Mouse (Mus musculus): ENCODE data around the gene Ppp2r3c. TPM values are rescaled to one million over a fixed set of nuclear protein-coding genes. Genes with fewer than 3 reads are reported as not detected.
"Not testable (repeated sequence)": the region's sequence is repeated elsewhere in the genome, so short reads cannot be mapped to it uniquely, and the experiment has no call there.

Gene Ppp2r3c
- polyA plus RNA-seq, 1 experiment, result 20.4 TPM

- TF ChIP-seq CTCF (IDR thresholded peaks at IDR 0.05; ENCODE audit: borderline replicate concordance, extremely low read depth, insufficient read depth, insufficient read length) (no peak), POLR2A (IDR thresholded peaks at IDR 0.05; ENCODE audit: borderline replicate concordance, extremely low read depth, insufficient read depth, insufficient read length, poor library complexity, severe bottlenecking) (no peak)
- no peak for DNase-seq (ENCODE audit: low read depth)
Observed at GRCm38 (mm10) chr12:55311841-55312240, 9.0 kb upstream of the Ppp2r3c start.

- TF ChIP-seq CTCF (IDR thresholded peaks at IDR 0.05; ENCODE audit: borderline replicate concordance, extremely low read depth, insufficient read depth, insufficient read length) (no peak), POLR2A (IDR thresholded peaks at IDR 0.05; ENCODE audit: borderline replicate concordance, extremely low read depth, insufficient read depth, insufficient read length, poor library complexity, severe bottlenecking) (no peak)
- DNase-seq (ENCODE audit: low read depth), result no peak
Observed at GRCm38 (mm10) chr12:55309501-55309900, 6.7 kb upstream of the Ppp2r3c start.

- no peak for TF ChIP-seq CTCF (IDR thresholded peaks at IDR 0.05; ENCODE audit: borderline replicate concordance, extremely low read depth, insufficient read depth, insufficient read length)
- no peak for TF ChIP-seq POLR2A (IDR thresholded peaks at IDR 0.05; ENCODE audit: borderline replicate concordance, extremely low read depth, insufficient read depth, insufficient read length, poor library complexity, severe bottlenecking)
- DNase-seq (ENCODE audit: low read depth), result no peak
Observed at GRCm38 (mm10) chr12:55308731-55309130, 5.9 kb upstream of the Ppp2r3c start.

- DNase-seq (ENCODE audit: low read depth), result peak; percentile 59
- TF ChIP-seq POLR2A (IDR thresholded peaks at IDR 0.05; ENCODE audit: borderline replicate concordance, extremely low read depth, insufficient read depth, insufficient read length, poor library complexity, severe bottlenecking) (no peak), CTCF (IDR thresholded peaks at IDR 0.05; ENCODE audit: borderline replicate concordance, extremely low read depth, insufficient read depth, insufficient read length) (no peak)
Observed at GRCm38 (mm10) chr12:55307566-55307965, 4.8 kb upstream of the Ppp2r3c start.

GRCm38 (mm10) chr12:55306371-55306770 is 3.6 kb upstream of the Ppp2r3c start:
- DNase-seq (ENCODE audit: low read depth), result no peak
- TF ChIP-seq CTCF (IDR thresholded peaks at IDR 0.05; ENCODE audit: borderline replicate concordance, extremely low read depth, insufficient read depth, insufficient read length), result no peak
- no peak for TF ChIP-seq POLR2A (IDR thresholded peaks at IDR 0.05; ENCODE audit: borderline replicate concordance, extremely low read depth, insufficient read depth, insufficient read length, poor library complexity, severe bottlenecking)

GRCm38 (mm10) chr12:55301472-55302300 is 1.1 kb downstream of the Ppp2r3c start:
- TF ChIP-seq POLR2A (IDR thresholded peaks at IDR 0.05; ENCODE audit: borderline replicate concordance, extremely low read depth, insufficient read depth, insufficient read length, poor library complexity, severe bottlenecking) (no peak), CTCF (IDR thresholded peaks at IDR 0.05; ENCODE audit: borderline replicate concordance, extremely low read depth, insufficient read depth, insufficient read length) (no peak)
- DNase-seq (ENCODE audit: low read depth), result peak; percentile 44

- TF ChIP-seq CTCF (IDR thresholded peaks at IDR 0.05; ENCODE audit: borderline replicate concordance, extremely low read depth, insufficient read depth, insufficient read length) (no peak), POLR2A (IDR thresholded peaks at IDR 0.05; ENCODE audit: borderline replicate concordance, extremely low read depth, insufficient read depth, insufficient read length, poor library complexity, severe bottlenecking) (no peak)
- no peak for DNase-seq (ENCODE audit: low read depth)
Observed at GRCm38 (mm10) chr12:55300820-55301351, 1.9 kb downstream of the Ppp2r3c start.

GRCm38 (mm10) chr12:55299336-55299735 is 3.5 kb downstream of the Ppp2r3c start, which contains the start of gene 1110008L16Rik:
1110008L16Rik (plus strand) TSS chr12:55299577.
- DNase-seq (ENCODE audit: low read depth), result no peak
- TF ChIP-seq POLR2A (IDR thresholded peaks at IDR 0.05; ENCODE audit: borderline replicate concordance, extremely low read depth, insufficient read depth, insufficient read length, poor library complexity, severe bottlenecking) (no peak), CTCF (IDR thresholded peaks at IDR 0.05; ENCODE audit: borderline replicate concordance, extremely low read depth, insufficient read depth, insufficient read length) (no peak)

GRCm38 (mm10) chr12:55298112-55298511 is 4.7 kb downstream of the Ppp2r3c start:
- DNase-seq (ENCODE audit: low read depth), result no peak
- TF ChIP-seq POLR2A (IDR thresholded peaks at IDR 0.05; ENCODE audit: borderline replicate concordance, extremely low read depth, insufficient read depth, insufficient read length, poor library complexity, severe bottlenecking), result no peak

- DNase-seq (ENCODE audit: low read depth), result not testable (repeated sequence)
Observed at GRCm38 (mm10) chr12:55277583-55277982, 25.2 kb downstream of the Ppp2r3c start.

- DNase-seq (ENCODE audit: low read depth), result no peak
- TF ChIP-seq CTCF (IDR thresholded peaks at IDR 0.05; ENCODE audit: borderline replicate concordance, extremely low read depth, insufficient read depth, insufficient read length), result no peak
- TF ChIP-seq POLR2A (IDR thresholded peaks at IDR 0.05; ENCODE audit: borderline replicate concordance, extremely low read depth, insufficient read depth, insufficient read length, poor library complexity, severe bottlenecking), result no peak
Observed at GRCm38 (mm10) chr12:55272243-55272642, 30.6 kb downstream of the Ppp2r3c start.

- not testable (repeated sequence) for DNase-seq (ENCODE audit: low read depth)
Observed at GRCm38 (mm10) chr12:55263385-55263784, 39.4 kb downstream of the Ppp2r3c start.

- not testable (repeated sequence) for DNase-seq (ENCODE audit: low read depth)
Observed at GRCm38 (mm10) chr12:55261950-55262349, 40.8 kb downstream of the Ppp2r3c start.

- DNase-seq (ENCODE audit: low read depth), result not testable (repeated sequence)
Observed at GRCm38 (mm10) chr12:55242243-55242642, 60.6 kb downstream of the Ppp2r3c start.

GRCm38 (mm10) chr12:55230520-55230861 is 72.3 kb downstream of the Ppp2r3c start:
- DNase-seq (ENCODE audit: low read depth), result not testable (repeated sequence)

- not testable (repeated sequence) for DNase-seq (ENCODE audit: low read depth)
Observed at GRCm38 (mm10) chr12:55229626-55230519, 72.9 kb downstream of the Ppp2r3c start, which contains the start of gene Srp54c. Srp54c (plus strand) TSS chr12:55230168.
